Mouse (Mus musculus) right cerebral cortex, postnatal 4 days (tissue): Measurements from ENCODE around the gene Kcna1.

Experiments used
- DNase-seq: peaks from one replicate; pipeline ENCODE4 v3.0.0-alpha.2; 2022

Kcna1 gene

GRCm38 (mm10) chr6:126646381-126646780, at the start of gene Kcna1:
TSS of gene Kcna1 (minus strand) at chr6:126646384.
- DNase-seq = no peak

GRCm38 (mm10) chr6:126687120-126687519, 40.9 kb upstream of the Kcna1 start:
- no peak for DNase-seq

GRCm38 (mm10) chr6:126685135-126685534, 39.0 kb upstream of the Kcna1 start:
- DNase-seq = no peak

GRCm38 (mm10) chr6:126678961-126679360, 32.8 kb upstream of the Kcna1 start:
- DNase-seq = peak; percentile 43

GRCm38 (mm10) chr6:126667001-126667400, 20.8 kb upstream of the Kcna1 start:
- no peak for DNase-seq

GRCm38 (mm10) chr6:126666091-126666490, 19.9 kb upstream of the Kcna1 start:
- no peak for DNase-seq

GRCm38 (mm10) chr6:126664569-126664968, 18.4 kb upstream of the Kcna1 start:
- no peak for DNase-seq

- DNase-seq = no peak
Observed at GRCm38 (mm10) chr6:126657646-126658394, 11.6 kb upstream of the Kcna1 start.

GRCm38 (mm10) chr6:126653561-126653960, 7.4 kb upstream of the Kcna1 start:
- DNase-seq = no peak

- peak; percentile 63 for DNase-seq
Observed at GRCm38 (mm10) chr6:126645644-126646358, 383 bp downstream of the Kcna1 start.

- DNase-seq = peak; percentile 30
Observed at GRCm38 (mm10) chr6:126645044-126645541, 1.1 kb downstream of the Kcna1 start.

- DNase-seq = peak; percentile 47
Observed at GRCm38 (mm10) chr6:126644181-126645043, 1.8 kb downstream of the Kcna1 start.

- DNase-seq = no peak
Observed at GRCm38 (mm10) chr6:126643341-126644055, 2.7 kb downstream of the Kcna1 start.

- peak; percentile 69 for DNase-seq
Observed at GRCm38 (mm10) chr6:126642856-126643321, 3.3 kb downstream of the Kcna1 start.

- DNase-seq = no peak
Observed at GRCm38 (mm10) chr6:126628451-126628850, 17.7 kb downstream of the Kcna1 start.

GRCm38 (mm10) chr6:126618455-126618854, 27.7 kb downstream of the Kcna1 start:
- DNase-seq = no peak

- no peak for DNase-seq
Observed at GRCm38 (mm10) chr6:126610746-126611145, 35.4 kb downstream of the Kcna1 start.

- DNase-seq = no peak
Observed at GRCm38 (mm10) chr6:126609193-126609947, 36.8 kb downstream of the Kcna1 start.

GRCm38 (mm10) chr6:126601843-126602326, 44.3 kb downstream of the Kcna1 start:
- no peak for DNase-seq

GRCm38 (mm10) chr6:126599201-126599995, 46.8 kb downstream of the Kcna1 start:
- DNase-seq = peak; percentile 22
